In genomic region chr14:51884031-51884544, GRCm38 (mm10) we compare ENCODE assay signal across 1 mouse cellular context.
TF ChIP-seq lines count a peak whose summit lies in the region.

No protein-coding gene starts in this region.

TF ChIP-seq in MEL, 35 proteins besides CTCF, POLR2A, EP300 and RAD21:
- TF ChIP-seq ZNF384 (IDR thresholded peaks at IDR 0.05; ENCODE audit: low read depth, low read length) (0 out of 2 replicates have a peak, but pooled peaks have one; percentile 5), BHLHE40 (IDR thresholded peaks at IDR 0.05; ENCODE audit: borderline replicate concordance, low read depth, low read length) (no peak), TCF12 (IDR thresholded peaks at IDR 0.05; ENCODE audit: low read depth, low read length) (no peak)
